Mouse (Mus musculus) embryonic facial prominence, embryonic 11.5 days (tissue): Measurements from ENCODE around the gene Ubiad1. TPM values are rescaled to one million over a fixed set of nuclear protein-coding genes. Genes with fewer than 3 reads are reported as not detected.

Source experiments
- ATAC-seq: fragments of 200-750 bp; cut with Nextera tagmentation; replicated peaks from 2 replicates; pipeline ENCODE4 v1.8.0; 2017; ENCODE audit warnings: low read depth; ENCODE audit not compliant: insufficient number of reproducible peaks, low FRiP score, low TSS enrichment
- DNase-seq: peaks from one replicate; pipeline ENCODE4 v3.0.0-alpha.2; 2015; ENCODE audit warnings: low spot score
- H3K27ac ChIP-seq: fragments of 300-500 bp; sonication (generic); replicated peaks from 2 replicates; pipeline ENCODE4 v1.5.1; 2014; ENCODE audit warnings: mild to moderate bottlenecking, low read depth, low read length, control low read depth
- H3K27me3 ChIP-seq: fragments of 300-500 bp; sonication (generic); 2 replicates; pipeline ENCODE4 v1.6.1; 2014; ENCODE audit warnings: mild to moderate bottlenecking, low read length, moderate library complexity, mixed read lengths; ENCODE audit not compliant: control insufficient read depth, insufficient read depth
- H3K36me3 ChIP-seq: fragments of 300-500 bp; sonication (generic); replicated peaks from 2 replicates; pipeline ENCODE4 v1.6.1; 2014; ENCODE audit warnings: low read depth, mild to moderate bottlenecking, low read length, moderate library complexity, mixed read lengths; ENCODE audit not compliant: control insufficient read depth, insufficient read depth
- H3K4me1 ChIP-seq: fragments of 300-500 bp; sonication (generic); 2 replicates; pipeline ENCODE4 v1.6.1; 2014; ENCODE audit warnings: low read length, mixed read lengths; ENCODE audit not compliant: control insufficient read depth, insufficient read depth
- H3K4me2 ChIP-seq: fragments of 300-500 bp; sonication (generic); 2 replicates; pipeline ENCODE4 v1.6.1; 2014; ENCODE audit warnings: low read depth, mild to moderate bottlenecking, control low read depth, low read length, moderate library complexity
- H3K4me3 ChIP-seq: fragments of 300-500 bp; sonication (generic); 2 replicates; pipeline ENCODE4 v1.5.1; 2014; ENCODE audit warnings: low read depth, low read length, control low read depth
- H3K9ac ChIP-seq: fragments of 300-500 bp; sonication (generic); replicated peaks from 2 replicates; pipeline ENCODE4 v1.6.1; 2014; ENCODE audit warnings: mild to moderate bottlenecking, control low read depth, low read length
- H3K9me3 ChIP-seq: fragments of 300-500 bp; sonication (generic); replicated peaks from 2 replicates; pipeline ENCODE4 v1.6.1; 2016; ENCODE audit warnings: mild to moderate bottlenecking, low read length, inconsistent platforms, mixed read lengths; ENCODE audit not compliant: control insufficient read depth
- WGBS: fragments of 180-500 bp; shearing (Covaris S2); extraction: QIAGEN DNeasy Blood & Tissue Kit; methylation state at CpG from one replicate; pipeline ENCODE4 v1.1.7; 2014; 5-methylcytosine and 5-hydroxymethylcytosine counted together
- polyA plus RNA-seq: library from polyadenylated mRNA; unstranded; fragments of >200 nt; fragmentation: Nextera tagmentation; extraction: Ambion mirVana; gene quantifications from 2 replicates; pipeline ENCODE4 v1.2.1, GENCODE M21; 2014

The Ubiad1 gene
- polyA plus RNA-seq, 1 experiment from 2014 or later = 14.2 TPM

- Histone ChIP-seq H3K4me3 (no peak overlapping the region), H3K27ac (no peak overlapping the region), H3K4me1 (no peaks in the 10 kb centered on the region), H3K9me3 (no peaks in the 10 kb centered on the region), H3K27me3 (no peaks in the 10 kb centered on the region), H3K4me2 (no peak overlapping the region), H3K36me3 (peaks cover 35% of the 10 kb centered on the region), H3K9ac (no peak overlapping the region)
- DNase-seq (peak; percentile 12), ATAC-seq (0 out of 2 replicates have a peak, but pooled peaks have one; percentile 56)
- 89% methylated on average over 14 of the region's 14 CpGs for WGBS
Observed at GRCm38 (mm10) chr4:148463208-148463960, 18.8 kb upstream of the Ubiad1 start.

- Histone ChIP-seq H3K4me3 (no peak overlapping the region), H3K27ac (no peak overlapping the region), H3K9ac (no peak overlapping the region), H3K27me3 (no peaks in the 10 kb centered on the region), H3K4me1 (no peaks in the 10 kb centered on the region), H3K4me2 (no peak overlapping the region), H3K36me3 (peaks cover 34% of the 10 kb centered on the region), H3K9me3 (no peaks in the 10 kb centered on the region)
- no peak for ATAC-seq
- DNase-seq = no peak
- WGBS = 95% methylated on average over 13 of the region's 13 CpGs
Observed at GRCm38 (mm10) chr4:148462717-148463116, 18.1 kb upstream of the Ubiad1 start.

- WGBS = 89% methylated on average over 4 of the region's 4 CpGs
- no peak overlapping the region for H3K4me2 ChIP-seq
- H3K4me3 ChIP-seq = no peak overlapping the region
- DNase-seq (no peak), ATAC-seq (no peak)
- H3K4me1 ChIP-seq = no peaks in the 10 kb centered on the region
- H3K36me3 ChIP-seq = peaks cover 34% of the 10 kb centered on the region
- no peak overlapping the region for H3K27ac ChIP-seq
- H3K27me3 ChIP-seq = no peaks in the 10 kb centered on the region
- no peak overlapping the region for H3K9ac ChIP-seq
- no peaks in the 10 kb centered on the region for H3K9me3 ChIP-seq
Observed at GRCm38 (mm10) chr4:148461772-148462171, 17.2 kb upstream of the Ubiad1 start.

GRCm38 (mm10) chr4:148460656-148461284 lies 16.2 kb upstream of the Ubiad1 start:
- H3K36me3 ChIP-seq = peaks cover 30% of the 10 kb centered on the region
- H3K4me2 ChIP-seq = no peak overlapping the region
- no peak overlapping the region for H3K27ac ChIP-seq
- H3K27me3 ChIP-seq = no peaks in the 10 kb centered on the region
- H3K9me3 ChIP-seq = no peaks in the 10 kb centered on the region
- no peaks in the 10 kb centered on the region for H3K4me1 ChIP-seq
- ATAC-seq (no peak), DNase-seq (no peak)
- no peak overlapping the region for H3K4me3 ChIP-seq
- 87% methylated on average over 12 of the region's 12 CpGs for WGBS
- no peak overlapping the region for H3K9ac ChIP-seq

- no peaks in the 10 kb centered on the region for H3K9me3 ChIP-seq
- no peak overlapping the region for H3K4me2 ChIP-seq
- ATAC-seq (no peak), DNase-seq (no peak)
- no peaks in the 10 kb centered on the region for H3K27me3 ChIP-seq
- H3K9ac ChIP-seq = no peak overlapping the region
- no peak overlapping the region for H3K4me3 ChIP-seq
- H3K4me1 ChIP-seq = no peaks in the 10 kb centered on the region
- 92% methylated on average over 5 of the region's 5 CpGs for WGBS
- H3K36me3 ChIP-seq = peaks cover 32% of the 10 kb centered on the region
- no peak overlapping the region for H3K27ac ChIP-seq
Observed at GRCm38 (mm10) chr4:148455477-148456025, 11.0 kb upstream of the Ubiad1 start.

- no peak for DNase-seq
- Histone ChIP-seq H3K27ac (no peak overlapping the region), H3K4me1 (peaks cover 4% of the 10 kb centered on the region; the same call in 1 of the 2 replicates), H3K36me3 (peaks cover 23% of the 10 kb centered on the region), H3K9ac (no peak overlapping the region), H3K9me3 (no peaks in the 10 kb centered on the region), H3K27me3 (no peaks in the 10 kb centered on the region), H3K4me3 (no peak overlapping the region), H3K4me2 (no peak overlapping the region)
- WGBS = 90% methylated on average over 11 of the region's 11 CpGs
- no peak for ATAC-seq
Observed at GRCm38 (mm10) chr4:148453707-148454106, 9.1 kb upstream of the Ubiad1 start.

GRCm38 (mm10) chr4:148448853-148449245 lies 4.3 kb upstream of the Ubiad1 start:
- WGBS = 0% methylated on average over 15 of the region's 15 CpGs
- Histone ChIP-seq H3K9me3 (no peaks in the 10 kb centered on the region), H3K27ac (0 out of 2 replicates have a peak overlapping the region, but pooled peaks have one; percentile 32), H3K4me3 (peak overlapping the region; percentile 94), H3K4me1 (peaks cover 4% of the 10 kb centered on the region; the same call in 1 of the 2 replicates), H3K9ac (peak overlapping the region; percentile 87), H3K4me2 (peak overlapping the region; percentile 74), H3K36me3 (peaks cover 5% of the 10 kb centered on the region; the same call in 1 of the 2 replicates), H3K27me3 (no peaks in the 10 kb centered on the region)
- no peak for ATAC-seq
- peak; percentile 14 for DNase-seq
